Mouse (Mus musculus): ENCODE data around the gene Prrc2b. TPM values are rescaled to one million over a fixed set of nuclear protein-coding genes. Genes with fewer than 3 reads are reported as not detected.

Prrc2b gene
- total and polyA plus RNA-seq, 2 experiments: 5.5 to 14.7 TPM

DNA sequence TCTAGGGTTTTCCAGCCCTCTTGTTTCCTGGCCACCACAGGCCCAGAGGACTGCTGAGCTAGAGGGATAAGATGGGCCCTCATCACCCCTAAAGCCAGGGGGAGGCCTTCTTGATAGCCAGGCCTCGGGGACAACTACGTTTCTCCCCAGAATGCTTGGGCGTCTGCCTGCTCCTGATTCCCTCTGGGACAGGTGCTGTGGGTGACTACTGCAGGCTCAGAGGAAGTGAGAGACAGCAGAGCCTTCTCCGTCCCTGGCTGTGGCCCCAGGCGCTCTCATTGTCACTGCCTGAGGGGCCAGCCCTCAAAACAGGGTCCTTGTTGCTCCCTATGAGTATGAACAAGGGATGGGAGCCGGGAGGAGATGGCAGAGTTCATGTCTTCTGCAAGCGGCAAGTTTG, 45.0 kb upstream of the Prrc2b start:
- Histone ChIP-seq H3K4me3 (ENCODE audit: insufficient read depth, low read depth, low read length) (no peak overlapping the region), H3K9ac (ENCODE audit: low read depth, low read length) (no peak overlapping the region), H3K27ac (replicated peaks; ENCODE audit: insufficient read depth, low read depth, low read length) (no peak overlapping the region), H3K36me3 (ENCODE audit: control insufficient read depth, insufficient read depth, low read length) (no peaks in the 10 kb centered on the region), H3K27me3 (ENCODE audit: control insufficient read depth, insufficient read depth, low read length) (no peaks in the 10 kb centered on the region), H3K4me1 (ENCODE audit: control insufficient read depth, insufficient read depth, low read length) (no peaks in the 10 kb centered on the region), H3K79me2 (ENCODE audit: control insufficient read depth, insufficient read depth, low read length) (no peaks in the 10 kb centered on the region)
- no peak for TF ChIP-seq CTCF (IDR thresholded peaks at IDR 0.05; ENCODE audit: low read depth, low read length)
- TF ChIP-seq POLR2A (IDR thresholded peaks at IDR 0.05; ENCODE audit: extremely low read depth, insufficient read depth, low read length): no peak
- no peak for DNase-seq (ENCODE audit: extremely low read depth, low read depth, low spot score)
- 92% methylated on average over 7 of the region's 7 CpGs for WGBS

DNA sequence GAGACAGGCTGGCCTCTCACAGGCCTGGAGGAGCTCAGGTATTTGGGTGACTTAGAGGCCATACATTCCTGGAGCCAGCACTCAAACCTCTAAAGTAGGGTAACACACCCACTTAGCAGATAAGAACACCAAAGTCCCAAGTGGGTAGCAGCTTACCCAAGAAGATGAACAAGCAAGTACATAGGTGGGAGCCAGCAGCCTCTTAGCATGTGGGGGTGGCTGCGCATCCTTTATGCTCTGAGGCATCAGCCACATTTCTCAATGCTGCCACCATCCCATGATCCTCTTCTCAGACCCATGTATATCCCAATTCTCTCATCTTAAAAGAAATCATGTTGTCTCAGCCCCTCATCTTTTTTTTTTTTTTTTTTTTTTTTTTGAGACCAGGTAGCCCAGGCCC, 39.6 kb upstream of the Prrc2b start:
- no peak for TF ChIP-seq CTCF (IDR thresholded peaks at IDR 0.05; ENCODE audit: low read depth, low read length)
- TF ChIP-seq POLR2A (IDR thresholded peaks at IDR 0.05; ENCODE audit: extremely low read depth, insufficient read depth, low read length): no peak
- whole genome bisulfite sequencing: 100% methylated on average over 1 of the region's 1 CpGs
- Histone ChIP-seq H3K27me3 (ENCODE audit: control insufficient read depth, insufficient read depth, low read length) (no peaks in the 10 kb centered on the region), H3K79me2 (ENCODE audit: control insufficient read depth, insufficient read depth, low read length) (no peaks in the 10 kb centered on the region), H3K4me3 (ENCODE audit: insufficient read depth, low read depth, low read length) (no peak overlapping the region), H3K27ac (replicated peaks; ENCODE audit: insufficient read depth, low read depth, low read length) (no peak overlapping the region), H3K4me1 (ENCODE audit: control insufficient read depth, insufficient read depth, low read length) (no peaks in the 10 kb centered on the region), H3K9ac (ENCODE audit: low read depth, low read length) (no peak overlapping the region), H3K36me3 (ENCODE audit: control insufficient read depth, insufficient read depth, low read length) (no peaks in the 10 kb centered on the region)
- DNase-seq (ENCODE audit: extremely low read depth, low read depth, low spot score): no peak

DNA sequence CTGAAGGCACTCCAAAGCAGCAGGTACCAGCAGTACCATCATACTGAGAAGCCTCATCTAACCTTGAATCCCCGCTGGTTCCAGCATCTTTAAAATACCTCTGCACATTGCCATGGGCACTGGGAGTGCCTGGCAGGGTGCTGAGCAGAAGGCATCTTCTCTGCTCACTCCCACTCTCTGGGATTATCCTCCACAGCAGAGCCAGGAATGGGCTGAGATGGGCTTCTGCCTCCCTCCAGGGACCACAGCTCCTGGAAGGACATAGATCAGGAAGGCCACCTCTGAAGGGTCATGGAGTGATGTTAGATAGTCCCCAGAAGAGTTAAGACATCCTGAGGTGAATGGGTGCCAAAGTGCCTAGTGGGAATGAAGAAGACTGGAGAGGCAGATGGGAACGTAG, 38.3 kb upstream of the Prrc2b start:
- TF ChIP-seq CTCF (IDR thresholded peaks at IDR 0.05; ENCODE audit: low read depth, low read length): no peak
- no peak for TF ChIP-seq POLR2A (IDR thresholded peaks at IDR 0.05; ENCODE audit: extremely low read depth, insufficient read depth, low read length)
- H3K4me1 ChIP-seq (ENCODE audit: control insufficient read depth, insufficient read depth, low read length): no peaks in the 10 kb centered on the region
- no peak for DNase-seq (ENCODE audit: extremely low read depth, low read depth, low spot score)
- no peaks in the 10 kb centered on the region for H3K79me2 ChIP-seq (ENCODE audit: control insufficient read depth, insufficient read depth, low read length)
- H3K36me3 ChIP-seq (ENCODE audit: control insufficient read depth, insufficient read depth, low read length): no peaks in the 10 kb centered on the region
- no peak overlapping the region for H3K4me3 ChIP-seq (ENCODE audit: insufficient read depth, low read depth, low read length)
- WGBS: 68% methylated on average over 2 of the region's 2 CpGs
- no peaks in the 10 kb centered on the region for H3K27me3 ChIP-seq (ENCODE audit: control insufficient read depth, insufficient read depth, low read length)
- no peak overlapping the region for H3K9ac ChIP-seq (ENCODE audit: low read depth, low read length)
- no peak overlapping the region for H3K27ac ChIP-seq (replicated peaks; ENCODE audit: insufficient read depth, low read depth, low read length)

DNA sequence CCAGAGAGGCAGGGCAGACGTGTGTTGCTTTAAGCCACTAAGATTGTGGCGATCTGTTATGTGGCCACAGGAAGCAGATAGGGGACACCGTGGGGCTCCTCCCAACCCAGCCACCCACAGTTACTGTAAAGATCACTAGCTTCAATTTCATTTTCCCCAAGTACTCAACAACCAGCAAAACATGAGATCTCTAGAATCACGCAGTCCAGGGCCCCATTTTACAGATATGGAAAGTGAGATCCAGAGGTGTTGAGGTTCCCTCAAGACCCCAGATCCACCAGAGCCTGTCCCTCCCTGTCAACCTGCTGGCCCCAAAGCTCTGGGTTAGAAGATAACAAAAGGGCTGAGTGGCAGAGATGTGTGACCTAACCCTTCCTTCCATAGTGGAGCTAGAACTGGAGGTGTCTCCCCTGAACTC, 35.0 kb upstream of the Prrc2b start:
- Histone ChIP-seq H3K27ac (replicated peaks; ENCODE audit: insufficient read depth, low read depth, low read length) (no peak overlapping the region), H3K4me1 (ENCODE audit: control insufficient read depth, insufficient read depth, low read length) (no peaks in the 10 kb centered on the region), H3K9ac (ENCODE audit: low read depth, low read length) (no peak overlapping the region), H3K36me3 (ENCODE audit: control insufficient read depth, insufficient read depth, low read length) (no peaks in the 10 kb centered on the region), H3K27me3 (ENCODE audit: control insufficient read depth, insufficient read depth, low read length) (no peaks in the 10 kb centered on the region), H3K4me3 (ENCODE audit: insufficient read depth, low read depth, low read length) (no peak overlapping the region), H3K79me2 (ENCODE audit: control insufficient read depth, insufficient read depth, low read length) (no peaks in the 10 kb centered on the region)
- WGBS: 83% methylated on average over 4 of the region's 4 CpGs
- TF ChIP-seq CTCF (IDR thresholded peaks at IDR 0.05; ENCODE audit: low read depth, low read length): no peak
- DNase-seq (ENCODE audit: extremely low read depth, low read depth, low spot score): no peak

DNA sequence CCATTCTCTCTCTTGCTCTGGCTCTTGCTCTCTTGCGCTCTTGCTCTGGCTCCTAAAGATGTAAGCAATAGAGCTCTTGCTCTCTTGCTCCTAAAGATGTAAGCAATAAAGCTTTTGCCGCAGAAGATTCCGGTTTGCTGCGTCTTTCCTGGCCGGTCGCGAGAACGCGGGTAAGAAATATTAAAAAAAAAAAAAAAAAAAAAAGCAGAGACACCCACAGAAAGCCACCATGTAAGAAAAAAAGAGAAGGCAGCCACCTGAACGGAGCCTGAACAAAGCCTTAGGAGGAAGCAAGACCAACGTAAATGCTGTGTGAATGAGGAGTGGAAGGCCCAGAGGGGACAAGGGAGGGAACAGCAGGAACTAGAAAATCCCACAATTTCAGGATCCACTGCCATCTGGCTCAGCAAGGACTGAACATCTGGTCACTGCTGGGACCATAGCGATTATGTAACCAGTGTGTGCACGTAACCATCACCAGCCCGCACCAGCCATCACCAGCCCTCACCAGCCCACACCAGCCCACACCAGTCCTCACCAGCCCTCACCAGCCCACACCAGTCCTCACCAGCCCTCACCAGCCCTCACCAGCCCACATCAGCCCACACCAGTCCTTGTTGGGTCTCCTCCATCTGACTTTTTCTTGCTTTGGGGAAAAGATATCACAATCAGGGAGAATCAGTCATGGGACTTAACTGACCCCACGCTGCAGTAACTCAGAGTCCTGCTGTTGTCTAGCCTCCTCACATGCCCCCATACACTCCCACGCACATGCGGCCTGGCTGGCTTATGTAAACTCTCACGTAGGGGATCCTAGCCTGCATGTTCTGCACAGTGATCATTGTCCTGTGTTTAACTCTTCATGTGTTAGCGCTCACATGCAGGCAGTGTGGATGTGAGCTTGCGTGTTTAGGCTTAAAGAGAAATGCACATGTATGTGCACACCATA, 30.8 kb upstream of the Prrc2b start:
- TF ChIP-seq CTCF (IDR thresholded peaks at IDR 0.05; ENCODE audit: low read depth, low read length): no peak
- TF ChIP-seq POLR2A (IDR thresholded peaks at IDR 0.05; ENCODE audit: extremely low read depth, insufficient read depth, low read length): no peak
- H3K4me1 ChIP-seq (ENCODE audit: control insufficient read depth, insufficient read depth, low read length): no peaks in the 10 kb centered on the region
- no peak for DNase-seq (ENCODE audit: extremely low read depth, low read depth, low spot score)
- no peaks in the 10 kb centered on the region for H3K27me3 ChIP-seq (ENCODE audit: control insufficient read depth, insufficient read depth, low read length)
- no peaks in the 10 kb centered on the region for H3K79me2 ChIP-seq (ENCODE audit: control insufficient read depth, insufficient read depth, low read length)
- H3K4me3 ChIP-seq (ENCODE audit: insufficient read depth, low read depth, low read length): no peak overlapping the region
- no peaks in the 10 kb centered on the region for H3K36me3 ChIP-seq (ENCODE audit: control insufficient read depth, insufficient read depth, low read length)
- no peak overlapping the region for H3K27ac ChIP-seq (replicated peaks; ENCODE audit: insufficient read depth, low read depth, low read length)
- no peak overlapping the region for H3K9ac ChIP-seq (ENCODE audit: low read depth, low read length)
- 92% methylated on average over 20 of the region's 20 CpGs for WGBS

DNA sequence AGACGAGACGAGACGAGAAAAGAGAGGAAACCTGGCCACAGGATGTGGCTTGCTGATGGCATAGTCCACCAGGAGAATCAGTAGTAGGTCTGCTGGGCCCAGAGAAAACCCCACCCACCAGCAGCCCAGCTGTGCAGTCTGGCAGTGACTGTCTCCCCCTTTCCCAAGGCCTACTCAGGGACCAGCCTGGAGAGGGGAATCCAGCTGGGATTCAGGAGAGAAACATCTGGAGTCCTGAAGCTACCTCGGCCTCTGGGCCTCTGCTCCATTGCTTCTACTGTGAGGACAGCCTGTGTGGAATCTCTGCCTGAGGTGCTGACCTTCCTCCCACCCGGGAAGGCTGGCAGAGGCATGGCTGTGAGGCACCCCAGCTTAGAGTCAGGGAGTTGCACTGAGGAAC, 29.7 kb upstream of the Prrc2b start:
- DNase-seq (ENCODE audit: extremely low read depth, low read depth, low spot score): no peak
- no peak overlapping the region for H3K27ac ChIP-seq (replicated peaks; ENCODE audit: insufficient read depth, low read depth, low read length)
- no peaks in the 10 kb centered on the region for H3K4me1 ChIP-seq (ENCODE audit: control insufficient read depth, insufficient read depth, low read length)
- H3K27me3 ChIP-seq (ENCODE audit: control insufficient read depth, insufficient read depth, low read length): no peaks in the 10 kb centered on the region
- no peak overlapping the region for H3K9ac ChIP-seq (ENCODE audit: low read depth, low read length)
- H3K79me2 ChIP-seq (ENCODE audit: control insufficient read depth, insufficient read depth, low read length): no peaks in the 10 kb centered on the region
- H3K4me3 ChIP-seq (ENCODE audit: insufficient read depth, low read depth, low read length): no peak overlapping the region
- 74% methylated on average over 5 of the region's 5 CpGs for WGBS
- H3K36me3 ChIP-seq (ENCODE audit: control insufficient read depth, insufficient read depth, low read length): no peaks in the 10 kb centered on the region
- TF ChIP-seq CTCF (IDR thresholded peaks at IDR 0.05; ENCODE audit: low read depth, low read length) (no peak), POLR2A (IDR thresholded peaks at IDR 0.05; ENCODE audit: extremely low read depth, insufficient read depth, low read length) (no peak)

Measured in liver, adult 2 months (tissue).